Mouse (Mus musculus) heart, embryonic 14.5 days (tissue): ENCODE results near the gene Rnf180. TPM values are rescaled to one million over a fixed set of nuclear protein-coding genes. Genes with fewer than 3 reads are reported as not detected.
A peak's percentile ranks its signal among the peaks of the same experiment; 100 is the strongest.

Experiments used
- ATAC-seq: fragments of 200-750 bp; cut with Nextera tagmentation; 2 replicates; pipeline ENCODE4 v1.8.0; 2017; ENCODE audit warnings: low read depth, moderate TSS enrichment; ENCODE audit not compliant: insufficient number of reproducible peaks, insufficient read depth, low FRiP score
- H3K27ac ChIP-seq, 2 experiments: fragments of 200-500 bp in 1 of 2; fragments of 300-500 bp in 1 of 2; sonication (generic) in 1 of 2; replicated peaks in 1 of 2; 2 replicates each; pipeline ENCODE4 v1.5.1; 2012 to 2014; ENCODE audit warnings: low read depth in 2 of 2, low read length in 2 of 2, control low read depth in 1 of 2, mild to moderate bottlenecking in 1 of 2, mixed read lengths in 1 of 2; ENCODE audit not compliant: control insufficient read depth in 1 of 2, insufficient read depth in 1 of 2
- H3K27me3 ChIP-seq: fragments of 300-500 bp; sonication (generic); 2 replicates; pipeline ENCODE4 v1.6.1; 2014; ENCODE audit warnings: mild to moderate bottlenecking, low read length, control low read depth; ENCODE audit not compliant: control insufficient read depth, insufficient read depth
- H3K36me3 ChIP-seq: fragments of 300-500 bp; sonication (generic); 2 replicates; pipeline ENCODE4 v1.6.1; 2014; ENCODE audit warnings: mild to moderate bottlenecking, control low read depth, low read length, mixed read lengths; ENCODE audit not compliant: control insufficient read depth, insufficient read depth
- H3K4me1 ChIP-seq, 2 experiments: fragments of 200-500 bp in 1 of 2; fragments of 300-500 bp in 1 of 2; sonication (generic) in 1 of 2; 2 replicates each; pipeline ENCODE4 v1.6.1; 2012 to 2014; ENCODE audit warnings: low read length in 2 of 2, control low read depth in 1 of 2, mixed read lengths in 1 of 2; ENCODE audit not compliant: control insufficient read depth in 2 of 2, insufficient read depth in 2 of 2
- H3K4me2 ChIP-seq: fragments of 300-500 bp; sonication (generic); 2 replicates; pipeline ENCODE4 v1.6.1; 2014; ENCODE audit warnings: mild to moderate bottlenecking, low read length
- H3K4me3 ChIP-seq, 2 experiments: fragments of 200-500 bp in 1 of 2; fragments of 300-500 bp in 1 of 2; sonication (generic) in 1 of 2; 2 replicates each; pipeline ENCODE4 v1.5.1; 2012 to 2014; ENCODE audit warnings: low read length in 2 of 2, mild to moderate bottlenecking in 2 of 2, control low read depth in 1 of 2, low read depth in 1 of 2, moderate library complexity in 1 of 2; ENCODE audit not compliant: control insufficient read depth in 1 of 2, insufficient read depth in 1 of 2
- H3K9ac ChIP-seq: fragments of 300-500 bp; sonication (generic); 2 replicates; pipeline ENCODE4 v1.6.1; 2014; ENCODE audit warnings: mild to moderate bottlenecking, low read length
- H3K9me3 ChIP-seq: fragments of 300-500 bp; sonication (generic); 2 replicates; pipeline ENCODE4 v1.6.1; 2016; ENCODE audit warnings: low read length, control low read depth; ENCODE audit not compliant: control insufficient read depth
- WGBS: fragments of 180-500 bp; shearing (Covaris S2); extraction: QIAGEN DNeasy Blood & Tissue Kit; methylation state at CpG from one replicate; pipeline ENCODE4 v1.1.7; 2014; 5-methylcytosine and 5-hydroxymethylcytosine counted together
- polyA plus RNA-seq: library from polyadenylated mRNA; unstranded; fragments of >200 nt; fragmentation: Nextera tagmentation; extraction: Ambion mirVana; gene quantifications from 2 replicates; pipeline ENCODE4 v1.2.1, GENCODE M21; 2014

The Rnf180 gene
- polyA plus RNA-seq, 1 experiment from 2014 or later, result 2.9 TPM

DNA sequence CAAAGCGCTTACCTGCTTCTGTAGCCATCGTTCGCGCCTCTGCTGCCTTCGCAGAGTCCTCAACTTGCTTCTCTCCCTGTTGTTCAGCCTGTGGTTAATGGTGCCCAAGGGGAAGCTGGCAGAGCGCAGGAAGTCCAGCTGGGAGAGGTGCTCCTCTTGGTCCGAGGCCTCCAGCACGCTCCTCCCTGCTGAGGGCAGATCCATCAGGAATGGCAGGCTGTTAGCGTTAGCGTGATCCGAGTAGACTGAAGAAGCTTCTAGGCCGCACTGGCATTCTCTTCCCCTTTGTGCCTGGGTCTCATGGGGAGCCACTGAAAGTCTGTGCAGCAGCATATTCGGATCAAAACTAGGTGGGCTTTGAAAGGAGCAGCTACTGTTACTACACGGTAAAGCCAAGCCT is 45.0 kb downstream of the Rnf180 start:
- no peak overlapping the region for H3K27ac ChIP-seq
- H3K36me3 ChIP-seq, result no peaks in the 10 kb centered on the region
- peak overlapping the region; percentile 54 for H3K4me2 ChIP-seq
- no peak for ATAC-seq
- H3K27me3 ChIP-seq, result no peaks in the 10 kb centered on the region
- WGBS, result 84% methylated on average over 14 of the region's 14 CpGs
- no peak overlapping the region for H3K4me3 ChIP-seq
- H3K4me1 ChIP-seq, result peaks cover 5 to 9% of the 10 kb centered on the region in 2 experiments
- H3K9ac ChIP-seq, result no peak overlapping the region
- H3K9me3 ChIP-seq, result no peaks in the 10 kb centered on the region

DNA sequence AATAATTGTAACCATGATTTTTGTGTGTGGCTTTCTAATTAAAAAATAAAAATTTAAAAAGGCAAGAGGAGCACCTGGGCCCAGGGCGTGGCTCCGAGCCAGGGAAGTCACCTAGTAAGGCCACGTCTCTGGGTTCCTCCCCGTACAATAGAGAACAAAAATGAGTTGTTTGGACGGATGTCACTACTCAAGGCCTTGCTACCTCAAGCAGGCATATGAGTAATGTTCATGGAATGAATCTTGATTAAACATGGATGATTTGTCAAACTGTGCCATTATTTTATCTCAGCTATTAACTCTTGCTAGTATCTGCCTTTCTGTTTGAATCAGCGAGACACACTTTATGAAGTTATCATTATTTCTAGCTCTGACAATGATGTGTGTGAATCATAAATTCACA is 46.9 kb downstream of the Rnf180 start:
- Histone ChIP-seq H3K27me3 (no peaks in the 10 kb centered on the region), H3K9ac (no peak overlapping the region), H3K9me3 (no peaks in the 10 kb centered on the region), H3K27ac (no peak overlapping the region), H3K4me1 (peaks cover 5 to 9% of the 10 kb centered on the region in 2 experiments), H3K4me2 (no peak overlapping the region), H3K4me3 (no peak overlapping the region), H3K36me3 (no peaks in the 10 kb centered on the region)
- ATAC-seq, result no peak
- WGBS, result 85% methylated on average over 6 of the region's 6 CpGs

DNA sequence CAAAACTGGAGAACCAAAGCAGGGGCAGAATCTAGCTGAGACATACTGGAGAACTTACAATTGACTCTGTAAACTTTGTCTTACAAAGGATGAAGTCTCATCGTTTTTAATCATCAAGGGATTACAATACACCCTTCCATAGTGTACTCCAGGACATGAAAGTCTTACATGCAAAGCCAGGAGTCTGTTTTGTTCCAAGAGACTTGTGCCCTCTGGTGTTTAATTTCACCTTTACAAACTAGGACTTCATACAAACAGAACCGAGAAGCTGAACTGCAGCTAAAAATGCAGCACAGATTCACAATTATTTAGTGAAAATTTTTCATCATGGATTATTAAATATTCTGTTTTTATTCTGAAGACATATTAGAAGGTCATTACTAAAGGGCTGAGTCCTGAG is 53.8 kb downstream of the Rnf180 start:
- H3K36me3 ChIP-seq, result no peaks in the 10 kb centered on the region
- no peaks in the 10 kb centered on the region for H3K27me3 ChIP-seq
- H3K4me2 ChIP-seq, result no peak overlapping the region
- H3K9me3 ChIP-seq, result no peaks in the 10 kb centered on the region
- 64% methylated on average over 2 of the region's 2 CpGs for WGBS
- no peak overlapping the region for H3K4me3 ChIP-seq
- no peak overlapping the region for H3K9ac ChIP-seq
- no peaks in the 10 kb centered on the region for H3K4me1 ChIP-seq
- H3K27ac ChIP-seq, result no peak overlapping the region
- no peak for ATAC-seq

- Histone ChIP-seq H3K9ac (no peak overlapping the region), H3K27me3 (no peaks in the 10 kb centered on the region), H3K27ac (no peak overlapping the region), H3K4me3 (no peak overlapping the region), H3K9me3 (no peaks in the 10 kb centered on the region), H3K4me1 (no peaks in the 10 kb centered on the region), H3K4me2 (no peak overlapping the region), H3K36me3 (no peaks in the 10 kb centered on the region)
- ATAC-seq, result no peak
- WGBS, result 70% methylated on average over 4 of the region's 4 CpGs
These were observed 67.5 kb downstream of the Rnf180 start for GRCm38 (mm10) chr13:105227126-105227525.

DNA sequence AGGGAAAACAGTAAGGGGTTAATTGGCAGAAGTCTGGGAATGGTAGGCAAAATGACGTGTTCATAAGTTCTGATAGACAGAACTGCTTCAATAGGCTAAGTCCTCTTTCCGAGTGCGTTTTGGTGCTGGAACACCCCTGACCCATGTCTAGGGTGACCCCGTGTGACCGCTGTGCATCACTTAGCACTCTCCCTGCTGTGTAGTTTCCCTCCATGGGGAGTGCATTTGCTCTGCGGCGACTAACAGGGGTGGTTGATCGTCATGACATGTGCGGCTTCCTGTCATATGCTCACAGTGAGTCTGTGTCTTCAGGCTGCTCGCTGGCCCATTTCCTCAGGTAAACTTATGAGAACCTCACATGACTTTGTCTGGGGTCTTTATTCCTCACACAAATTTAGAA is 70.6 kb downstream of the Rnf180 start:
- H3K4me3 ChIP-seq, result no peak overlapping the region
- no peak for ATAC-seq
- H3K36me3 ChIP-seq, result no peaks in the 10 kb centered on the region
- WGBS, result 41% methylated on average over 10 of the region's 10 CpGs
- no peak overlapping the region for H3K27ac ChIP-seq
- no peaks in the 10 kb centered on the region for H3K4me1 ChIP-seq
- no peaks in the 10 kb centered on the region for H3K27me3 ChIP-seq
- H3K9me3 ChIP-seq, result no peaks in the 10 kb centered on the region
- H3K4me2 ChIP-seq, result peak overlapping the region; percentile 31
- no peak overlapping the region for H3K9ac ChIP-seq

GRCm38 (mm10) chr13:105223147-105223546 is 71.5 kb downstream of the Rnf180 start:
- H3K4me2 ChIP-seq, result no peak overlapping the region
- no peak overlapping the region for H3K4me3 ChIP-seq
- ATAC-seq, result no peak
- 56% methylated on average over 3 of the region's 3 CpGs for WGBS
- no peaks in the 10 kb centered on the region for H3K36me3 ChIP-seq
- H3K27ac ChIP-seq, result no peak overlapping the region
- no peak overlapping the region for H3K9ac ChIP-seq
- H3K9me3 ChIP-seq, result no peaks in the 10 kb centered on the region
- H3K27me3 ChIP-seq, result no peaks in the 10 kb centered on the region
- H3K4me1 ChIP-seq, result no peaks in the 10 kb centered on the region

GRCm38 (mm10) chr13:105222016-105222725 is 72.4 kb downstream of the Rnf180 start:
- H3K9ac ChIP-seq, result no peak overlapping the region
- H3K4me3 ChIP-seq, result no peak overlapping the region
- H3K27ac ChIP-seq, result no peak overlapping the region
- H3K9me3 ChIP-seq, result no peaks in the 10 kb centered on the region
- H3K36me3 ChIP-seq, result no peaks in the 10 kb centered on the region
- ATAC-seq, result no peak; the same call in 1 of the 2 replicates
- no peaks in the 10 kb centered on the region for H3K4me1 ChIP-seq
- H3K4me2 ChIP-seq, result no peak overlapping the region
- WGBS, result 88% methylated on average over 5 of the region's 5 CpGs
- H3K27me3 ChIP-seq, result no peaks in the 10 kb centered on the region

GRCm38 (mm10) chr13:105210746-105211145 is 83.9 kb downstream of the Rnf180 start:
- WGBS, result 79% methylated on average over 3 of the region's 3 CpGs
- Histone ChIP-seq H3K4me2 (no peak overlapping the region), H3K36me3 (no peaks in the 10 kb centered on the region), H3K9me3 (no peaks in the 10 kb centered on the region), H3K27me3 (no peaks in the 10 kb centered on the region), H3K27ac (no peak overlapping the region), H3K4me1 (no peaks in the 10 kb centered on the region), H3K9ac (no peak overlapping the region), H3K4me3 (no peak overlapping the region)
- no peak for ATAC-seq
